Mouse (Mus musculus) lung, postnatal 0 days (tissue): ENCODE data around the gene Sgip1. TPM values are rescaled to one million over a fixed set of nuclear protein-coding genes. Genes with fewer than 3 reads are reported as not detected.

ENCODE experiments used
- ATAC-seq: fragments of 200-750 bp; cut with Nextera tagmentation; 2 replicates; pipeline ENCODE4 v1.8.0; 2017; ENCODE audit warnings: moderate library complexity
- DNase-seq: peaks from one replicate; pipeline ENCODE4 v3.0.0-alpha.2; 2016; ENCODE audit warnings: low spot score
- H3K27ac ChIP-seq: fragments of 300-500 bp; sonication (generic); 2 replicates; pipeline ENCODE4 v1.5.1; 2014; ENCODE audit warnings: antibody characterized with exemption, mild to moderate bottlenecking, low read length, mixed read lengths
- H3K27me3 ChIP-seq: fragments of 300-500 bp; sonication (generic); replicated peaks from 2 replicates; pipeline ENCODE4 v1.6.1; 2014; ENCODE audit warnings: low read length, mixed read lengths; ENCODE audit not compliant: insufficient read depth
- H3K36me3 ChIP-seq: fragments of 300-500 bp; sonication (generic); 2 replicates; pipeline ENCODE4 v1.6.1; 2014; ENCODE audit warnings: low read length, mixed read lengths; ENCODE audit not compliant: insufficient read depth
- H3K4me1 ChIP-seq: fragments of 300-500 bp; sonication (generic); 2 replicates; pipeline ENCODE4 v1.6.1; 2014; ENCODE audit warnings: antibody characterized with exemption, low read depth, low read length, mixed read lengths; ENCODE audit not compliant: insufficient read depth
- H3K4me2 ChIP-seq: fragments of 300-500 bp; sonication (generic); replicated peaks from 2 replicates; pipeline ENCODE4 v1.6.1; 2014; ENCODE audit warnings: low read depth, mild to moderate bottlenecking, low read length, moderate library complexity, mixed read lengths
- H3K4me3 ChIP-seq: fragments of 300-500 bp; sonication (generic); 2 replicates; pipeline ENCODE4 v1.5.1; 2014; ENCODE audit warnings: low read depth, low read length
- H3K9ac ChIP-seq: fragments of 300-500 bp; sonication (generic); replicated peaks from 2 replicates; pipeline ENCODE4 v1.6.1; 2014; ENCODE audit warnings: low read depth, mild to moderate bottlenecking
- H3K9me3 ChIP-seq: fragments of 300-500 bp; sonication (generic); 2 replicates; pipeline ENCODE4 v1.6.1; 2016; ENCODE audit warnings: low read length, mixed read lengths
- CTCF ChIP-seq: IDR thresholded peaks from 2 replicates; pipeline ENCODE4 v1.5.1; 2016; ENCODE audit warnings: antibody characterized with exemption, mild to moderate bottlenecking
- EP300 ChIP-seq: IDR thresholded peaks from 2 replicates; pipeline ENCODE4 v1.6.1; 2016; ENCODE audit warnings: antibody characterized with exemption, mild to moderate bottlenecking, control low read depth
- WGBS: fragments of 180-500 bp; shearing (Covaris S2); extraction: QIAGEN DNeasy Blood & Tissue Kit; methylation state at CpG from one replicate; pipeline ENCODE4 v1.1.7; 2014; 5-methylcytosine and 5-hydroxymethylcytosine counted together
- polyA plus RNA-seq: library from polyadenylated mRNA; unstranded; fragments of >200 nt; fragmentation: Nextera tagmentation; extraction: Ambion mirVana; gene quantifications from 2 replicates; pipeline ENCODE4 v1.2.1, GENCODE M21; 2015

The Sgip1 gene
- polyA plus RNA-seq, 1 experiment from 2014 or later: 7.8 TPM

DNA sequence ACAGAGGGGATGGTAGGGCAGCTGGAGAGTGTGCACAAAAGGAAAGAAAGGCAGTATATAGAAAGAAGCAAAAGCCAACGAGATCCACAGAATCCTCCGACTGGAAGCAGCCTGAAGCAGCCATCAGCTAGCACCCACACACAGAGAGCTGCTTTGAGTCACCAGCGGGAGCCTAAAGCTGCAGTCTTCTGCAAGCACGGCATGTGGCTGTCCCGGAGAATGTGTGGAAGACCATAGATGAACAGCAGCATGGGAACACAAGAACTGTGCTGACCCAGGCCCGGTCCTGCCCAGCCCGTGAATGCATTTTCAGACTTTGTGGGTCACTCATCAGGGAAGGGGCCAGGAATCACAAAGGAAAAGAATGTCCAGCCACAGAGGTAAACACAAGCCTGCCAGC is 115.0 kb downstream of the Sgip1 start:
- WGBS: 51% methylated on average over 7 of the region's 7 CpGs
- H3K4me2 ChIP-seq: no peak overlapping the region
- TF ChIP-seq CTCF (no peak), EP300 (no peak)

DNA sequence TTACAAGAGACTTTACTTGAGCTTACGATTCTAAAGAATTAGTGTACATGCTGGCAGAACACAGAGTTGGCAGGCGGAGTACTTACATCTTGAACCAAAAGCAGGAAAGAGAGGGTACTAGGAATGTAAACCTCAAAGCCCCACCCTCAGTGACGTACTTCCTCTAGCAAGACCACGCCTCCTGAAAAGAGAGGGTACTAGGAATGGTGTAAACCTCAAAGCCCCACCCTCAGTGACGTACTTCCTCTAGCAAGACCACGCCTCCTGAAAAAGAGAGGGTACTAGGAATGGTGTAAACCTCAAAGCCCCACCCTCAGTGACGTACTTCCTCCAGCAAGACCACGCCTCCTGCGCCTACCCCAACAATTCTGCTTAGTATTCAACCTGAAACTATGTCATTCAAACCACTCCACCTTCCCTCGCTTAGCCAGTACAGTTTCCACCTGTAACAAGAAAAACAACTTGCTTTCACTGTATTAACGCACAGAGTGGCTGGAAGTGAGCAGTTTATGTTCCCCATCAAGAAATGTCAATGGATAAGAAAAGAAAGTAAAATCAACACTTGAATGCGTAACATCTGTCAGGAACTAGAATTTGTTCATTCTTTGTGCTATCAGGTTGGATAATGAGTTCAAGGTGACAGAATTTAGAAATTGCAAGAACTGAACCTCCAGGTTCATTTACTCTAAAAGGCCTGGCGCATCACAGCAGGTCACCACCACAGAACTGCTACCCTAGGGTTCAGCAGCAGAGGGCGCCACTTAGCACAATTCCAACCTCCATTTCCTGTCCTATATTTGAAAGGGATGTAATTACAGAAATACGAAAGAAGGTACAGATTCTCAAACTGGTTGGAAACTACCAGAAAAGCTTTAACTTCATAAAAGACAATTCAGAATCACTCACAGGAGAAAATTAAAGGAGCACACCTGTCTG is 118.4 kb downstream of the Sgip1 start:
- Histone ChIP-seq H3K27me3 (no peaks in the 10 kb centered on the region), H3K4me3 (no peak overlapping the region), H3K27ac (no peak overlapping the region), H3K4me1 (no peaks in the 10 kb centered on the region), H3K4me2 (no peak overlapping the region), H3K9me3 (no peaks in the 10 kb centered on the region), H3K36me3 (no peaks in the 10 kb centered on the region), H3K9ac (no peak overlapping the region)
- TF ChIP-seq EP300: no peak
- TF ChIP-seq CTCF: peak; percentile 51
- ATAC-seq (no peak), DNase-seq (no peak)
- 87% methylated on average over 15 of the region's 15 CpGs for WGBS

More for the DNA sequence above, 115.0 kb downstream of the Sgip1 start:
- Histone ChIP-seq H3K9me3 (no peaks in the 10 kb centered on the region), H3K27me3 (no peaks in the 10 kb centered on the region), H3K36me3 (no peaks in the 10 kb centered on the region), H3K27ac (no peak overlapping the region), H3K9ac (no peak overlapping the region), H3K4me3 (no peak overlapping the region), H3K4me1 (no peaks in the 10 kb centered on the region)
- ATAC-seq (no peak), DNase-seq (no peak)

DNA sequence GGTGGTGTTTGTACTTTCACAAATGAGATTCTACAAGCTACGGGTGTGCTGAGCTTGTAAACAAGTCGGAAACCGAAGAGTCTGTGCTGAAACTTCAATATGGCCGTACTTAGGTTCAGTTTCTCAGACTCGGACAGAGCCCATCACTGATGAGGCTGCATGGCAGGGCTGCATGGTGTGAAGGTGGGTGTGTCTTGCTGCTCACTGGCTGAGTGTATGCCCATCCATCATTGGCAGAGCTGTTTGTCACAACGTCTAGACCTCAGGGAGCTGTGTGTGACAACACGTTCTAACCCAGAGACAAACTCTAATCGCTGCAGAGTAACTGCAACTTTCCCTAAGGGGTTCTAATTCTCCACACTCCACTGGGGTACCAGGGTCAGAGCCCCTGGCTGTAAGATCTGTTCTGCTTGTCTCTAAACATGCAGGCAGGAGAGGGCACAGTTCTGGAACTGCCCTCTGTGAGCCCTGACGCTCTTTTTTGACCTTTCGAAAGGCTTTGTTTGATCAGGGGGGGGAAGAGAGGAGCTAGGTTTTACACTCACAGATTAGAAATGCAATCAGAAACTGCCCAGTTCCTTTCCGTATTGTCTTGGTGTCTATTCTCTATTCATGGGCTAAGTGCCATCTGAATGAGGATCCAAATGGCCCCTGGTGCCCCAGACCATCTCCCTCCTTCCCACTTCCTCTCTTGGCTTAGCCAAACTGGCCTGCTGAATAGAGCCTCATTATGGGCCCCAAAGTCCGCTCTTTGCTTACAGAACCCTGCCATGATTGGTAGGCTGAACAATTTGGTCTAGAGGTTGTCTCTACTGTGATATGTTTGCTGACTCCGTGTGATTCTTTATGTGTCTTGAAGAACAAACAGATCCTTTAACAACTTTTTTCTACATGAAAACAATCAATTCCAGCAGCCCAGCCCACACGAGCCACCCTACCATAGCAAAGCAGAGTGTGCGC is 121.9 kb downstream of the Sgip1 start:
- H3K9ac ChIP-seq: no peak overlapping the region
- no peak overlapping the region for H3K27ac ChIP-seq
- no peaks in the 10 kb centered on the region for H3K36me3 ChIP-seq
- ATAC-seq (no peak), DNase-seq (no peak)
- H3K4me1 ChIP-seq: no peaks in the 10 kb centered on the region
- H3K4me2 ChIP-seq: no peak overlapping the region
- TF ChIP-seq EP300 (no peak), CTCF (no peak)
- WGBS: 67% methylated on average over 15 of the region's 15 CpGs
- H3K27me3 ChIP-seq: no peaks in the 10 kb centered on the region
- H3K9me3 ChIP-seq: no peaks in the 10 kb centered on the region
- no peak overlapping the region for H3K4me3 ChIP-seq

DNA sequence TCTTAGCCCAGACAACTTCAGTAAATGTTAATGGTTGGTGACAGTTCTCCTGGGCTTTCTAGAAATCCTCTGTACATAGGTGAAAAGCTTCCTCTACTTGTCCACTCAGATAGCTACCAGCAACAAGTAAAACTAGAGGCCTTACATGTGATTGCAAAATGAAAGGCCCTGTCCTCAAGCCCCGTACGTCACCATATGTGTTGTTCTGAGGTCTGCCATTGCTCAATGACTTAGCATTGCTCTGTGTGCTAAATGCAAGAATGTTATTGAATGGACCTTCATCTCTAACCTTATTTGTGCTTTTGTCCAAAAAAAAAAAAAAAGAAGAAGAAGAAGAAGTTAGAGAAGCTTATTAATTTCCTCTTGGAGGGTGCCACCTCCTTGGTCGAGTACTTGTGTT is 125.4 kb downstream of the Sgip1 start:
- ATAC-seq: no peak

DNA sequence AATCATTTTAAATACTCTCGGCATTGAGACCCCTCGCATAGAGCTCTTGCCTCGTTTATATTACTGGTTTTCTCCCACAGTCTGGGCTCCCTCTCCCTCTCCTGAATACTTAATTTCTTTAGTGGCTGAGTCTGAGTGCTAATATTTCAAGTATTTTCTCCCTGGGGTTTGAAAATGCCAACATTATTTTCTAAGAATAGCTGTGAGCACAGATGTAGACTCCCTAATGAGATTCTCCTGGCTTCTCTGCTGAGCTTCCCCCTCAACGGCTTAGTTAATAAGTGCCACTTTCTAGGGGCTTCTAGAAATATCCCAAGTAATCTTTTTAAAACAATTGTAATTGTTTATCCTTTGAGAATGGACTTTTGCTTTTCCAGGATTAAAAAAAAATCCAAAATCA is 130.2 kb downstream of the Sgip1 start:
- 84% methylated on average over 4 of the region's 4 CpGs for WGBS
- Histone ChIP-seq H3K9ac (no peak overlapping the region), H3K27me3 (no peaks in the 10 kb centered on the region), H3K4me1 (no peaks in the 10 kb centered on the region), H3K4me2 (no peak overlapping the region), H3K4me3 (no peak overlapping the region), H3K9me3 (no peaks in the 10 kb centered on the region), H3K36me3 (no peaks in the 10 kb centered on the region), H3K27ac (no peak overlapping the region)
- ATAC-seq (no peak), DNase-seq (no peak)
- TF ChIP-seq CTCF (no peak), EP300 (no peak)

More for the DNA sequence above, 125.4 kb downstream of the Sgip1 start:
- TF ChIP-seq CTCF (no peak), EP300 (no peak)
- Histone ChIP-seq H3K36me3 (no peaks in the 10 kb centered on the region), H3K27me3 (no peaks in the 10 kb centered on the region), H3K9me3 (no peaks in the 10 kb centered on the region), H3K4me3 (no peak overlapping the region), H3K9ac (no peak overlapping the region), H3K4me2 (no peak overlapping the region), H3K4me1 (no peaks in the 10 kb centered on the region), H3K27ac (no peak overlapping the region)
- 81% methylated on average over 3 of the region's 3 CpGs for WGBS
- no peak for DNase-seq

DNA sequence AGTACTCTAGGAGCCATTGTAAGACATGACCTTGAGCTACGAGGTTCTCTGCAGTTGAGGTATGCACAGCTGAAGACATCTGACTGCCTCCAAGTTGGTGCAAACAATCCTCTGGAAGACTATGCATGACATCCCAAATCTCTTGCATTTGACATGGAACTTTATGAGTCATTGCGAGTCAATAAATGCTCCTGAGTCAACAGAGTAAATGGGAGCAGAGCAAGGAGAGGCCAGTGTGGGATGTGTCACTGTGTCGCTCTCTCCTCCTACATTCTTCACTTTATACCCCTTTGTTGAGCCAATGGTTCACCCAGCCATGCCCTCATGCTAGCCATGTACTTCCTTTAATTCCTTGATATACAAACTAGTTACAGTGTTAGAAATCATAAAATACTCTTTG is 142.0 kb downstream of the Sgip1 start:
- no peaks in the 10 kb centered on the region for H3K27me3 ChIP-seq
- 94% methylated on average over 3 of the region's 3 CpGs for WGBS
- H3K27ac ChIP-seq: no peak overlapping the region
- H3K4me1 ChIP-seq: no peaks in the 10 kb centered on the region
- DNase-seq: no peak
- no peaks in the 10 kb centered on the region for H3K36me3 ChIP-seq
- no peak for ATAC-seq
- TF ChIP-seq CTCF (no peak), EP300 (no peak)
- no peak overlapping the region for H3K4me2 ChIP-seq
- no peaks in the 10 kb centered on the region for H3K9me3 ChIP-seq
- no peak overlapping the region for H3K9ac ChIP-seq
- H3K4me3 ChIP-seq: no peak overlapping the region
